Mouse (Mus musculus) kidney, adult 18-20 months (tissue): ENCODE data around the gene Abcf2.

ENCODE experiments used
- DNase-seq: peaks from one replicate; pipeline ENCODE4 v3.0.0; 2021

Gene Abcf2

GRCm38 (mm10) chr5:24526190-24526888, 50.9 kb downstream of the Abcf2 start:
- no peak for DNase-seq

GRCm38 (mm10) chr5:24525360-24526189, 51.7 kb downstream of the Abcf2 start:
- no peak for DNase-seq

GRCm38 (mm10) chr5:24524522-24524921, 52.7 kb downstream of the Abcf2 start:
- no peak for DNase-seq

GRCm38 (mm10) chr5:24523806-24524205, 53.5 kb downstream of the Abcf2 start:
- DNase-seq: no peak

GRCm38 (mm10) chr5:24521366-24521765, 55.9 kb downstream of the Abcf2 start:
- no peak for DNase-seq
